Mouse (Mus musculus) limb, embryonic 14.5 days (tissue): ENCODE results near the gene Gldc. TPM values are rescaled to one million over a fixed set of nuclear protein-coding genes. Genes with fewer than 3 reads are reported as not detected.

Experiments used
- ATAC-seq: fragments of 200-750 bp; cut with Nextera tagmentation; 2 replicates; pipeline ENCODE4 v1.8.0; 2017; ENCODE audit warnings: low read depth, moderate number of reproducible peaks, moderate TSS enrichment; ENCODE audit not compliant: low FRiP score
- DNase-seq: peaks from one replicate; pipeline ENCODE4 v3.0.0-alpha.2; 2015; ENCODE audit warnings: low spot score
- H3K27ac ChIP-seq: fragments of 300-500 bp; sonication (generic); replicated peaks from 2 replicates; pipeline ENCODE4 v1.5.1; 2014; ENCODE audit warnings: low read depth, mild to moderate bottlenecking, low read length, moderate library complexity, mixed read lengths
- H3K27me3 ChIP-seq: fragments of 300-500 bp; sonication (generic); 2 replicates; pipeline ENCODE4 v1.6.1; 2014; ENCODE audit warnings: low read length, mixed read lengths; ENCODE audit not compliant: control insufficient read depth, insufficient read depth
- H3K36me3 ChIP-seq: fragments of 300-500 bp; sonication (generic); 2 replicates; pipeline ENCODE4 v1.6.1; 2014; ENCODE audit warnings: mild to moderate bottlenecking, low read length, moderate library complexity, mixed read lengths; ENCODE audit not compliant: control insufficient read depth, insufficient read depth
- H3K4me1 ChIP-seq: fragments of 300-500 bp; sonication (generic); 2 replicates; pipeline ENCODE4 v1.6.1; 2014; ENCODE audit warnings: antibody characterized with exemption, low read length, mixed read lengths; ENCODE audit not compliant: control insufficient read depth, insufficient read depth
- H3K4me2 ChIP-seq: fragments of 300-500 bp; sonication (generic); replicated peaks from 2 replicates; pipeline ENCODE4 v1.6.1; 2014; ENCODE audit warnings: low read depth, mild to moderate bottlenecking, low read length, moderate library complexity; ENCODE audit not compliant: severe bottlenecking
- H3K4me3 ChIP-seq: fragments of 300-500 bp; sonication (generic); replicated peaks from 2 replicates; pipeline ENCODE4 v1.5.1; 2014; ENCODE audit warnings: low read length
- H3K9ac ChIP-seq: fragments of 300-500 bp; sonication (generic); 2 replicates; pipeline ENCODE4 v1.6.1; 2014; ENCODE audit warnings: mild to moderate bottlenecking, low read depth, low read length, moderate library complexity; ENCODE audit not compliant: severe bottlenecking
- H3K9me3 ChIP-seq: fragments of 300-500 bp; sonication (generic); 2 replicates; pipeline ENCODE4 v1.6.1; 2016; ENCODE audit warnings: low read length; ENCODE audit not compliant: control insufficient read depth
- POLR2A ChIP-seq: fragments of 200-500 bp; IDR thresholded peaks from 2 replicates; pipeline ENCODE4 v1.8.0; 2012; ENCODE audit warnings: inconsistent platforms, mild to moderate bottlenecking, moderate library complexity, borderline replicate concordance; ENCODE audit not compliant: insufficient read depth, insufficient read length; ENCODE audit errors: extremely low read depth
- WGBS: fragments of 180-500 bp; shearing (Covaris S2); extraction: QIAGEN DNeasy Blood & Tissue Kit; methylation state at CpG from one replicate; pipeline ENCODE4 v1.1.7; 2014; 5-methylcytosine and 5-hydroxymethylcytosine counted together
- polyA plus RNA-seq, 2 experiments: library from polyadenylated mRNA; depleted of rRNA in 1 of 2; stranded (reverse) in 1 of 2; unstranded in 1 of 2; fragments of >200 nt; fragmentation: Nextera tagmentation in 1 of 2; extraction: Ambion mirVana in 1 of 2; gene quantifications; 2 replicates each; pipeline versions ENCODE4 v1.2.1 to v1.2.3; 2012 to 2014

The Gldc gene
- polyA plus RNA-seq, 2 experiments: 6.6 to 8.9 TPM

GRCm38 (mm10) chr19:30185536-30185935 lies 10.3 kb upstream of the Gldc start:
- H3K4me2 ChIP-seq: no peak overlapping the region
- WGBS: 78% methylated on average over 2 of the region's 2 CpGs
- no peak overlapping the region for H3K9ac ChIP-seq
- H3K36me3 ChIP-seq: no peaks in the 10 kb centered on the region
- H3K9me3 ChIP-seq: peaks cover 4% of the 10 kb centered on the region; the same call in 1 of the 2 replicates
- no peak overlapping the region for H3K27ac ChIP-seq
- DNase-seq (no peak), ATAC-seq (no peak)
- H3K4me3 ChIP-seq: no peak overlapping the region
- no peak for TF ChIP-seq POLR2A
- no peaks in the 10 kb centered on the region for H3K27me3 ChIP-seq
- H3K4me1 ChIP-seq: no peaks in the 10 kb centered on the region

- H3K27ac ChIP-seq: no peak overlapping the region
These were observed 4.8 kb upstream of the Gldc start for GRCm38 (mm10) chr19:30179979-30180378.

GRCm38 (mm10) chr19:30174074-30174670 lies 1.1 kb downstream of the Gldc start:
- Histone ChIP-seq H3K9ac (no peak overlapping the region), H3K27ac (no peak overlapping the region), H3K4me1 (no peaks in the 10 kb centered on the region), H3K36me3 (no peaks in the 10 kb centered on the region), H3K4me2 (peak overlapping the region; percentile 99), H3K9me3 (no peaks in the 10 kb centered on the region; the same call in 1 of the 2 replicates), H3K4me3 (peak overlapping the region; percentile 54), H3K27me3 (peaks cover 31% of the 10 kb centered on the region)
- WGBS: 4% methylated on average over 15 of the region's 15 CpGs
- no peak for ATAC-seq
- no peak for DNase-seq
- TF ChIP-seq POLR2A: no peak

More at GRCm38 (mm10) chr19:30179979-30180378, 4.8 kb upstream of the Gldc start:
- Histone ChIP-seq H3K4me1 (no peaks in the 10 kb centered on the region), H3K27me3 (peaks cover 11% of the 10 kb centered on the region), H3K4me2 (no peak overlapping the region), H3K36me3 (no peaks in the 10 kb centered on the region), H3K9ac (no peak overlapping the region), H3K9me3 (no peaks in the 10 kb centered on the region; the same call in 1 of the 2 replicates), H3K4me3 (no peak overlapping the region)
- peak; percentile 45 for DNase-seq
- WGBS: 81% methylated on average over 1 of the region's 1 CpGs
- TF ChIP-seq POLR2A: no peak
- no peak for ATAC-seq

GRCm38 (mm10) chr19:30171346-30172055 lies 3.7 kb downstream of the Gldc start:
- WGBS: 83% methylated on average over 8 of the region's 8 CpGs
- ATAC-seq: no peak
- no peak for TF ChIP-seq POLR2A
- no peak for DNase-seq
- Histone ChIP-seq H3K36me3 (no peaks in the 10 kb centered on the region), H3K9ac (no peak overlapping the region), H3K4me3 (no peak overlapping the region), H3K27me3 (peaks cover 31% of the 10 kb centered on the region), H3K4me1 (no peaks in the 10 kb centered on the region), H3K9me3 (no peaks in the 10 kb centered on the region), H3K4me2 (no peak overlapping the region), H3K27ac (no peak overlapping the region)

- Histone ChIP-seq H3K36me3 (no peaks in the 10 kb centered on the region), H3K27me3 (peaks cover 24% of the 10 kb centered on the region), H3K4me1 (no peaks in the 10 kb centered on the region), H3K4me3 (no peak overlapping the region), H3K9ac (no peak overlapping the region), H3K27ac (no peak overlapping the region), H3K4me2 (no peak overlapping the region), H3K9me3 (no peaks in the 10 kb centered on the region)
- WGBS: 80% methylated on average over 6 of the region's 6 CpGs
- no peak for DNase-seq
- ATAC-seq: no peak
- TF ChIP-seq POLR2A: no peak
These were observed 4.9 kb downstream of the Gldc start for GRCm38 (mm10) chr19:30170319-30170718.
